Mouse (Mus musculus) neural tube, embryonic 12.5 days (tissue): ENCODE measurements around the gene Ccdc162. TPM values are rescaled to one million over a fixed set of nuclear protein-coding genes. Genes with fewer than 3 reads are reported as not detected.
"Not testable (repeated sequence)": the region's sequence is repeated elsewhere in the genome, so short reads cannot be mapped to it uniquely, and the experiment has no call there.

Experiments
- ATAC-seq: fragments of 200-750 bp; cut with Nextera tagmentation; 2 replicates; pipeline ENCODE4 v1.8.0; 2017; ENCODE audit warnings: low read depth, mild to moderate bottlenecking, moderate TSS enrichment, moderate library complexity; ENCODE audit not compliant: low FRiP score
- H3K27ac ChIP-seq: fragments of 300-500 bp; sonication (generic); 2 replicates; pipeline ENCODE4 v1.5.1; 2016
- H3K27me3 ChIP-seq: fragments of 300-500 bp; sonication (generic); replicated peaks from 2 replicates; pipeline ENCODE4 v1.6.1; 2016; ENCODE audit warnings: mild to moderate bottlenecking
- H3K36me3 ChIP-seq: fragments of 300-500 bp; sonication (generic); 2 replicates; pipeline ENCODE4 v1.6.1; 2016; ENCODE audit warnings: mild to moderate bottlenecking
- H3K4me1 ChIP-seq: fragments of 300-500 bp; sonication (generic); 2 replicates; pipeline ENCODE4 v1.6.1; 2016
- H3K4me2 ChIP-seq: fragments of 300-500 bp; sonication (generic); replicated peaks from 2 replicates; pipeline ENCODE4 v1.6.1; 2016; ENCODE audit warnings: mild to moderate bottlenecking
- H3K4me3 ChIP-seq: fragments of 300-500 bp; sonication (generic); 2 replicates; pipeline ENCODE4 v1.5.1; 2016
- H3K9ac ChIP-seq: fragments of 300-500 bp; sonication (generic); 2 replicates; pipeline ENCODE4 v1.6.1; 2016; ENCODE audit warnings: mild to moderate bottlenecking
- H3K9me3 ChIP-seq: fragments of 300-500 bp; sonication (generic); 2 replicates; pipeline ENCODE4 v1.6.1; 2016; ENCODE audit warnings: mild to moderate bottlenecking
- WGBS: fragments of 180-500 bp; shearing (Covaris S2); methylation state at CpG from one replicate; pipeline ENCODE4 v1.1.7; 2016; 5-methylcytosine and 5-hydroxymethylcytosine counted together
- polyA plus RNA-seq: library from polyadenylated mRNA; unstranded; fragments of >200 nt; fragmentation: Nextera tagmentation; extraction: Ambion mirVana; gene quantifications from 2 replicates; pipeline ENCODE4 v1.2.1, GENCODE M21; 2016

Gene Ccdc162
- polyA plus RNA-seq, 1 experiment from 2014 or later, result 0.51 TPM

GRCm38 (mm10) chr10:41518981-41519618 lies 197.3 kb downstream of the Ccdc162 start, which contains the start of gene Cd164:
Gene Cd164 (plus strand): TSS chr10:41519414.
- H3K4me1 ChIP-seq, result peaks cover 11% of the 10 kb centered on the region
- H3K4me3 ChIP-seq, result peak within 1 kb of the TSS; percentile 92
- H3K9ac ChIP-seq, result peak within 1 kb of the TSS; percentile 90
- ATAC-seq, result peak; percentile 95
- no peaks in the 10 kb centered on the region for H3K27me3 ChIP-seq
- H3K9me3 ChIP-seq, result no peaks in the 10 kb centered on the region
- peak within 1 kb of the TSS; percentile 81 for H3K4me2 ChIP-seq
- 0% methylated on average over 69 of the region's 69 CpGs for WGBS
- peak within 1 kb of the TSS; percentile 92 for H3K27ac ChIP-seq
- H3K36me3 ChIP-seq, result no peaks in the 10 kb centered on the region

- Histone ChIP-seq H3K4me3 (peak overlapping the region; percentile 92), H3K9ac (peak overlapping the region; percentile 90), H3K4me1 (peaks cover 11% of the 10 kb centered on the region), H3K4me2 (peak overlapping the region; percentile 81), H3K36me3 (no peaks in the 10 kb centered on the region), H3K27me3 (no peaks in the 10 kb centered on the region), H3K27ac (peak overlapping the region; percentile 92), H3K9me3 (no peaks in the 10 kb centered on the region)
- ATAC-seq, result peak; percentile 52
- WGBS, result under 1% methylated on average over 23 of the region's 23 CpGs
These were observed 197.9 kb downstream of the Ccdc162 start for GRCm38 (mm10) chr10:41518508-41518980.

- H3K4me2 ChIP-seq, result no peak overlapping the region
- no peak for ATAC-seq
- no peak overlapping the region for H3K4me3 ChIP-seq
- no peaks in the 10 kb centered on the region for H3K9me3 ChIP-seq
- no peak overlapping the region for H3K9ac ChIP-seq
- no peaks in the 10 kb centered on the region for H3K36me3 ChIP-seq
- no peaks in the 10 kb centered on the region for H3K4me1 ChIP-seq
- H3K27ac ChIP-seq, result no peak overlapping the region
- H3K27me3 ChIP-seq, result no peaks in the 10 kb centered on the region
These were observed 201.5 kb downstream of the Ccdc162 start for GRCm38 (mm10) chr10:41514921-41515320.

GRCm38 (mm10) chr10:41514301-41514700 lies 202.1 kb downstream of the Ccdc162 start:
- no peak for ATAC-seq
- 73% methylated on average over 4 of the region's 4 CpGs for WGBS
- Histone ChIP-seq H3K4me1 (no peaks in the 10 kb centered on the region), H3K36me3 (no peaks in the 10 kb centered on the region), H3K27me3 (no peaks in the 10 kb centered on the region), H3K9me3 (no peaks in the 10 kb centered on the region), H3K4me3 (no peak overlapping the region), H3K27ac (no peak overlapping the region), H3K4me2 (no peak overlapping the region), H3K9ac (no peak overlapping the region)

- no peaks in the 10 kb centered on the region for H3K9me3 ChIP-seq
- 36% methylated on average over 2 of the region's 2 CpGs for WGBS
These were observed 207.3 kb downstream of the Ccdc162 start for GRCm38 (mm10) chr10:41509160-41509559.

GRCm38 (mm10) chr10:41505446-41505845 lies 211.0 kb downstream of the Ccdc162 start:
- H3K27ac ChIP-seq, H3K9me3 ChIP-seq, H3K4me3 ChIP-seq, H3K27me3 ChIP-seq, H3K4me1 ChIP-seq, H3K36me3 ChIP-seq, H3K9ac ChIP-seq, H3K4me2 ChIP-seq: not testable (repeated sequence)
- peak; percentile 65; the same call in 1 of the 2 replicates for ATAC-seq
- WGBS, result 7% methylated on average over 3 of the region's 3 CpGs

More at GRCm38 (mm10) chr10:41509160-41509559, 207.3 kb downstream of the Ccdc162 start:
- Histone ChIP-seq H3K4me3 (no peak overlapping the region), H3K36me3 (no peaks in the 10 kb centered on the region), H3K27ac (no peak overlapping the region), H3K4me1 (no peaks in the 10 kb centered on the region), H3K9ac (no peak overlapping the region), H3K27me3 (no peaks in the 10 kb centered on the region), H3K4me2 (no peak overlapping the region)
- no peak for ATAC-seq

- Histone ChIP-seq H3K9ac (no peak overlapping the region), H3K27me3 (no peaks in the 10 kb centered on the region), H3K27ac (no peak overlapping the region), H3K4me3 (no peak overlapping the region), H3K36me3 (no peaks in the 10 kb centered on the region), H3K9me3 (no peaks in the 10 kb centered on the region), H3K4me1 (no peaks in the 10 kb centered on the region), H3K4me2 (no peak overlapping the region)
- no peak for ATAC-seq
- 88% methylated on average over 1 of the region's 1 CpGs for WGBS
These were observed 211.4 kb downstream of the Ccdc162 start for GRCm38 (mm10) chr10:41504996-41505395.

- WGBS, result 73% methylated on average over 4 of the region's 4 CpGs
- H3K27me3 ChIP-seq, result no peaks in the 10 kb centered on the region
- H3K4me2 ChIP-seq, result no peak overlapping the region
- no peak overlapping the region for H3K4me3 ChIP-seq
- no peaks in the 10 kb centered on the region for H3K36me3 ChIP-seq
- H3K27ac ChIP-seq, result no peak overlapping the region
- no peak overlapping the region for H3K9ac ChIP-seq
- no peak for ATAC-seq
- no peaks in the 10 kb centered on the region for H3K4me1 ChIP-seq
- no peaks in the 10 kb centered on the region for H3K9me3 ChIP-seq
These were observed 215.5 kb downstream of the Ccdc162 start for GRCm38 (mm10) chr10:41500941-41501340.

- 68% methylated on average over 4 of the region's 4 CpGs for WGBS
- no peaks in the 10 kb centered on the region for H3K27me3 ChIP-seq
- H3K36me3 ChIP-seq, result peaks cover 27% of the 10 kb centered on the region
- 0 out of 2 replicates have a peak overlapping the region, but pooled peaks have one; percentile 96 for H3K4me2 ChIP-seq
- no peak overlapping the region for H3K4me3 ChIP-seq
- H3K9me3 ChIP-seq, result no peaks in the 10 kb centered on the region
- no peak overlapping the region for H3K27ac ChIP-seq
- H3K9ac ChIP-seq, result no peak overlapping the region
- ATAC-seq, result no peak
- H3K4me1 ChIP-seq, result peaks cover 26% of the 10 kb centered on the region
These were observed 225.3 kb downstream of the Ccdc162 start for GRCm38 (mm10) chr10:41491111-41491510.

GRCm38 (mm10) chr10:41490518-41490873 lies 225.9 kb downstream of the Ccdc162 start:
- Histone ChIP-seq H3K36me3 (peaks cover 33% of the 10 kb centered on the region), H3K27ac (no peak overlapping the region), H3K4me2 (peak overlapping the region; percentile 96), H3K9ac (peak overlapping the region; percentile 58), H3K9me3 (no peaks in the 10 kb centered on the region), H3K27me3 (no peaks in the 10 kb centered on the region), H3K4me1 (peaks cover 26% of the 10 kb centered on the region), H3K4me3 (peak overlapping the region; percentile 60)
- ATAC-seq, result peak; percentile 62; the same call in 1 of the 2 replicates
- WGBS, result under 1% methylated on average over 29 of the region's 29 CpGs

- ATAC-seq, result peak; percentile 96
- Histone ChIP-seq H3K9me3 (no peaks in the 10 kb centered on the region), H3K4me1 (peaks cover 26% of the 10 kb centered on the region), H3K4me2 (peak within 1 kb of the TSS; percentile 96), H3K36me3 (peaks cover 39% of the 10 kb centered on the region), H3K27ac (no peak within 1 kb of the TSS), H3K27me3 (no peaks in the 10 kb centered on the region), H3K4me3 (peak within 1 kb of the TSS; percentile 60), H3K9ac (peak within 1 kb of the TSS; percentile 58)
- under 1% methylated on average over 50 of the region's 50 CpGs for WGBS
These were observed 226.5 kb downstream of the Ccdc162 start, which contains the start of the genes Smpd2 and Ppil6 for GRCm38 (mm10) chr10:41489708-41490517. Gene Smpd2 (minus strand): TSS chr10:41490369. Gene Ppil6 (plus strand): TSS chr10:41490439.

- H3K9me3 ChIP-seq, result no peaks in the 10 kb centered on the region
- H3K27ac ChIP-seq, result no peak overlapping the region
- peak overlapping the region; percentile 58 for H3K9ac ChIP-seq
- peaks cover 45% of the 10 kb centered on the region for H3K36me3 ChIP-seq
- H3K4me2 ChIP-seq, result peak overlapping the region; percentile 96
- peak overlapping the region; percentile 60 for H3K4me3 ChIP-seq
- 34% methylated on average over 8 of the region's 8 CpGs for WGBS
- no peaks in the 10 kb centered on the region for H3K27me3 ChIP-seq
- ATAC-seq, result no peak
- H3K4me1 ChIP-seq, result peaks cover 26% of the 10 kb centered on the region
These were observed 227.1 kb downstream of the Ccdc162 start for GRCm38 (mm10) chr10:41489294-41489693.
